Comparison of ENCODE assay signal across 23 mouse cellular contexts in genomic region chr12:79551274-79551673, GRCm38 (mm10).
DNase-seq lines count a peak whose midpoint lies in the region; ATAC-seq lines count a peak whose summit lies in the region.
"Had no signal": no experiment of that assay in that cellular context is flagged by ENCODE, and none has a peak within 500 bp of the region (broad histone marks: within the 10 kb centered on the region; RNA-seq: fewer than 3 reads in every experiment).

No protein-coding gene starts in this region.

- H3K4me2 ChIP-seq in forebrain, embryonic 15.5 days (replicated peaks) = no peak overlapping the region
- no peak overlapping the region for H3K4me2 ChIP-seq in limb, embryonic 11.5 days (ENCODE audit: low read depth, severe bottlenecking)
- H3K4me2 ChIP-seq: embryonic facial prominence, embryonic 12.5 days; forebrain, embryonic 13.5 days; heart, embryonic 13.5 days; hindbrain, embryonic 13.5 days; intestine, embryonic 15.5 days had no signal

- H3K9me3 ChIP-seq in forebrain, embryonic 10.5 days = no peaks in the 10 kb centered on the region
- no peaks in the 10 kb centered on the region for H3K9me3 ChIP-seq in forebrain, embryonic 15.5 days
- no peaks in the 10 kb centered on the region for H3K9me3 ChIP-seq in heart, embryonic 10.5 days
- H3K9me3 ChIP-seq in limb, embryonic 11.5 days (ENCODE audit: control insufficient read depth, low read length) = no peaks in the 10 kb centered on the region
- no peaks in the 10 kb centered on the region for H3K9me3 ChIP-seq in limb, embryonic 10.5 days (replicated peaks)
- H3K9me3 ChIP-seq: embryonic facial prominence, embryonic 12.5 days; forebrain, embryonic 13.5 days; heart, embryonic 13.5 days; hindbrain, embryonic 10.5 days; hindbrain, embryonic 13.5 days; intestine, embryonic 15.5 days had no signal

- no peak for DNase-seq in forebrain, embryonic 10.5 days (ENCODE audit: extremely low spot score, low spot score)
- peak; percentile 40 for DNase-seq in heart, adult 8-10 months (ENCODE audit: low spot score)
- no peak for DNase-seq in heart, embryonic 10.5 days (ENCODE audit: low spot score)
- peak; percentile 18 for DNase-seq in limb, embryonic 11.5 days (ENCODE audit: low spot score)
- DNase-seq in limb, embryonic 10.5 days (ENCODE audit: low spot score) = no peak
- DNase-seq: adrenal gland, adult 2 months; adrenal gland, postnatal 14 days; cerebellum, adult 11-12 months; cerebellum, adult 8-10 months; cerebellum, postnatal 14 days; forebrain, postnatal 0 days; gastrocnemius, postnatal 25 days; kidney, adult 11 months had no signal

- 88% methylated on average over 1 of the region's 1 CpGs for WGBS in forebrain, embryonic 10.5 days
- 93% methylated on average over 1 of the region's 1 CpGs for WGBS in forebrain, embryonic 15.5 days
- 63% methylated on average over 1 of the region's 1 CpGs for WGBS in heart, embryonic 10.5 days
- WGBS in limb, embryonic 11.5 days = 94% methylated on average over 1 of the region's 1 CpGs
- 82% methylated on average over 1 of the region's 1 CpGs for WGBS in limb, embryonic 10.5 days

- peaks cover 38% of the 10 kb centered on the region for H3K4me1 ChIP-seq in forebrain, embryonic 10.5 days
- no peaks in the 10 kb centered on the region for H3K4me1 ChIP-seq in forebrain, embryonic 15.5 days
- H3K4me1 ChIP-seq in heart, embryonic 10.5 days = peaks cover 12% of the 10 kb centered on the region; the same call in 1 of the 2 replicates
- no peaks in the 10 kb centered on the region; the same call in 1 of the 2 replicates for H3K4me1 ChIP-seq in limb, embryonic 11.5 days (ENCODE audit: control insufficient read depth, insufficient read depth, low read length)
- H3K4me1 ChIP-seq in limb, embryonic 10.5 days = peaks cover 11% of the 10 kb centered on the region
- peaks cover 22% of the 10 kb centered on the region; the same call in 1 of the 2 replicates for H3K4me1 ChIP-seq in brown adipose tissue, adult 24 weeks (ENCODE audit: control insufficient read depth, insufficient read depth, insufficient read length, low read length)

- no peaks in the 10 kb centered on the region for H3K36me3 ChIP-seq in forebrain, embryonic 10.5 days (replicated peaks)
- no peaks in the 10 kb centered on the region for H3K36me3 ChIP-seq in forebrain, embryonic 15.5 days
- no peaks in the 10 kb centered on the region for H3K36me3 ChIP-seq in heart, embryonic 10.5 days
- no peaks in the 10 kb centered on the region for H3K36me3 ChIP-seq in limb, embryonic 11.5 days (ENCODE audit: control insufficient read depth, insufficient read depth, low read length)
- no peaks in the 10 kb centered on the region for H3K36me3 ChIP-seq in limb, embryonic 10.5 days
- H3K36me3 ChIP-seq: embryonic facial prominence, embryonic 12.5 days; heart, embryonic 13.5 days; hindbrain, embryonic 10.5 days; hindbrain, embryonic 13.5 days; intestine, embryonic 15.5 days had no signal

- no peak for ATAC-seq in forebrain, embryonic 15.5 days (replicated peaks)
- ATAC-seq in limb, embryonic 11.5 days (ENCODE audit: insufficient number of reproducible peaks, low FRiP score, low TSS enrichment, low read depth) = no peak
- ATAC-seq: forebrain, embryonic 13.5 days; forebrain, postnatal 0 days; hindbrain, embryonic 16.5 days; intestine, embryonic 15.5 days had no signal

- 0 out of 2 replicates have a peak overlapping the region, but pooled peaks have one; percentile 36 for H3K27ac ChIP-seq in forebrain, embryonic 10.5 days
- H3K27ac ChIP-seq in forebrain, embryonic 15.5 days (replicated peaks) = no peak overlapping the region
- no peak overlapping the region for H3K27ac ChIP-seq in heart, embryonic 10.5 days
- no peak overlapping the region for H3K27ac ChIP-seq in limb, embryonic 11.5 days (replicated peaks; ENCODE audit: low read depth, low read length)
- H3K27ac ChIP-seq in limb, embryonic 10.5 days = no peak overlapping the region
- peak overlapping the region; percentile 62 for H3K27ac ChIP-seq in brown adipose tissue, adult 24 weeks (replicated peaks; ENCODE audit: low read depth, low read length)
- H3K27ac ChIP-seq: forebrain, embryonic 13.5 days; heart, embryonic 13.5 days; hindbrain, embryonic 10.5 days; hindbrain, embryonic 13.5 days; intestine, embryonic 15.5 days had no signal

- 0 out of 2 replicates have a peak, but pooled peaks cover 6% of the 10 kb centered on the region for H3K27me3 ChIP-seq in forebrain, embryonic 10.5 days (ENCODE audit: poor library complexity, severe bottlenecking)
- H3K27me3 ChIP-seq in forebrain, embryonic 15.5 days = no peaks in the 10 kb centered on the region
- no peaks in the 10 kb centered on the region for H3K27me3 ChIP-seq in heart, embryonic 10.5 days (ENCODE audit: insufficient read depth, poor library complexity, severe bottlenecking)
- no peaks in the 10 kb centered on the region for H3K27me3 ChIP-seq in limb, embryonic 11.5 days (ENCODE audit: control insufficient read depth, insufficient read depth, low read length)
- no peaks in the 10 kb centered on the region for H3K27me3 ChIP-seq in limb, embryonic 10.5 days (ENCODE audit: low read depth, poor library complexity, severe bottlenecking)
- H3K27me3 ChIP-seq: embryonic facial prominence, embryonic 12.5 days; forebrain, embryonic 13.5 days; heart, embryonic 13.5 days; hindbrain, embryonic 13.5 days; intestine, embryonic 15.5 days had no signal

- no peak overlapping the region for H3K4me3 ChIP-seq in forebrain, embryonic 10.5 days
- no peak overlapping the region for H3K4me3 ChIP-seq in forebrain, embryonic 15.5 days
- no peak overlapping the region for H3K4me3 ChIP-seq in heart, embryonic 10.5 days
- H3K4me3 ChIP-seq in limb, embryonic 11.5 days (ENCODE audit: low read depth, low read length) = no peak overlapping the region
- H3K4me3 ChIP-seq in limb, embryonic 10.5 days = no peak overlapping the region
- H3K4me3 ChIP-seq in brown adipose tissue, adult 24 weeks (ENCODE audit: insufficient read depth, low read depth, low read length) = no peak overlapping the region
- H3K4me3 ChIP-seq: embryonic facial prominence, embryonic 12.5 days; erythroblast, embryonic 14.5 days; forebrain, embryonic 13.5 days; heart, embryonic 13.5 days; hindbrain, embryonic 10.5 days; hindbrain, embryonic 13.5 days; intestine, embryonic 15.5 days had no signal

- H3K9ac ChIP-seq in forebrain, embryonic 15.5 days (replicated peaks) = no peak overlapping the region
- H3K9ac ChIP-seq in limb, embryonic 11.5 days (ENCODE audit: low read length) = no peak overlapping the region
- H3K9ac ChIP-seq: embryonic facial prominence, embryonic 12.5 days; forebrain, embryonic 13.5 days; forebrain, postnatal 0 days; heart, embryonic 13.5 days; hindbrain, embryonic 13.5 days; intestine, embryonic 15.5 days had no signal

Comparison
In these comparisons a context has a peak if more than half of its experiments do, and no peak if none do; other contexts are left out.
1. DNase-seq: peak in heart, adult 8-10 months (single experiment) and limb, embryonic 11.5 days (single experiment); none in forebrain, embryonic 10.5 days (single experiment), heart, embryonic 10.5 days (single experiment) and limb, embryonic 10.5 days (single experiment).
2. H3K27ac ChIP-seq: peak in forebrain, embryonic 10.5 days (single experiment) and brown adipose tissue, adult 24 weeks (single experiment); none in forebrain, embryonic 15.5 days (single experiment), heart, embryonic 10.5 days (single experiment), limb, embryonic 11.5 days (single experiment) and limb, embryonic 10.5 days (single experiment).